Mouse (Mus musculus): ENCODE results near the gene Cfap61. TPM values are rescaled to one million over a fixed set of nuclear protein-coding genes. Genes with fewer than 3 reads are reported as not detected.
A peak's percentile ranks its signal among the peaks of the same experiment; 100 is the strongest.

Cfap61 gene
- polyA plus RNA-seq, 1 experiment, result not detected

GRCm38 (mm10) chr2:146048221-146048829 is 113.7 kb downstream of the Cfap61 start:
- no peaks in the 10 kb centered on the region for H3K36me3 ChIP-seq (replicated peaks; ENCODE audit: low read length)
- no peak for TF ChIP-seq FLI1 (IDR thresholded peaks at IDR 0.05; ENCODE audit: low read length)
- TF ChIP-seq GATA1 (IDR thresholded peaks at IDR 0.05; ENCODE audit: borderline replicate concordance, low read length), result no peak
- H3K4me3 ChIP-seq (replicated peaks), result no peak overlapping the region
- H3K9me3 ChIP-seq, result no peaks in the 10 kb centered on the region
- H3K27me3 ChIP-seq (replicated peaks), result peaks cover 14% of the 10 kb centered on the region
- H3K4me1 ChIP-seq, result peaks cover 15% of the 10 kb centered on the region; the same call in 1 of the 2 replicates

DNA sequence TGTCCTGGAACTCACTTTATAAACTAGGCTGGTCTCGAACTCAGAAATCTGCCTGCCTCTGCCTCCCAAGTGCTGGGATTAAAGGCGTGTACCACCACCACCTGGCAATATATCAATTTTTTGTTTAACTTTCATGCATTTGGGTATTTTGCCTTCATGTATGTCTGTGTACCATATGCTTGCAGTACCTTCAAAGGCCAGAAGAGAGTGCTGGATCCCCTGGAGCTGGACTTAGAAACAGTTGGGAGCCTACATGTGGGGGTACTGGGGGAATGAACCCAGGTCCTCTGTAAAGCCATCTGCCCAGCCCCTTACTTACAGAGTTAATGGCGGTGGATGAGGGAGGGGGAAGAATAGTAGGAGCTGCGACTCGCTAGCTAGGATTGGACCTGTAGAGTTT is 114.8 kb downstream of the Cfap61 start:
- Histone ChIP-seq H3K4me3 (replicated peaks) (no peak overlapping the region), H3K36me3 (replicated peaks; ENCODE audit: low read length) (no peaks in the 10 kb centered on the region), H3K9me3 (no peaks in the 10 kb centered on the region), H3K4me1 (peaks cover 15% of the 10 kb centered on the region; the same call in 1 of the 2 replicates), H3K27me3 (replicated peaks) (peaks cover 16% of the 10 kb centered on the region)
- no peak for TF ChIP-seq GATA1 (IDR thresholded peaks at IDR 0.05; ENCODE audit: borderline replicate concordance, low read length)
- no peak for TF ChIP-seq FLI1 (IDR thresholded peaks at IDR 0.05; ENCODE audit: low read length)

DNA sequence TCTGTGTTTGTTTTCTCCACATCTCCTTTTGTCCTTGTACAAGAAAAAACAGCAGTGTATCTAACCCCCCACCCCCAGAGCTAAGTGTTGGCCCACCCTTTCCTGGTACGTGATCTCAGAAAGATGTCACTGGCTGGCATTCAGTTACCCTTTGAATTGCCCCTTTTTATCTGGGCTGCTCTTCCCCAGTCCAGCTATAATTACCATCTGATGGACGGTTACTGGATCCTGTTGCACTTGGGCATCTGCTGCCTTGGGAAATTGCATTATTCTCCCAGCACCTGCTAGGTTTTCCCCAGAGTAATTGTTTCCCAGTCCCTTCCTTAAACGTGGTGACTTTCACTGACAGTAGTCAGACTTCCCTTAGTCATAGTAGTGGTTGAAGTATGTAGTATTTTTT is 115.5 kb downstream of the Cfap61 start:
- Histone ChIP-seq H3K36me3 (replicated peaks; ENCODE audit: low read length) (no peaks in the 10 kb centered on the region), H3K9me3 (no peaks in the 10 kb centered on the region), H3K4me3 (replicated peaks) (no peak overlapping the region), H3K4me1 (peaks cover 15% of the 10 kb centered on the region; the same call in 1 of the 2 replicates), H3K27me3 (replicated peaks) (peaks cover 16% of the 10 kb centered on the region)
- TF ChIP-seq FLI1 (IDR thresholded peaks at IDR 0.05; ENCODE audit: low read length) (no peak), GATA1 (IDR thresholded peaks at IDR 0.05; ENCODE audit: borderline replicate concordance, low read length) (no peak)

- no peaks in the 10 kb centered on the region for H3K9me3 ChIP-seq
- no peak overlapping the region for H3K4me3 ChIP-seq (replicated peaks)
- no peaks in the 10 kb centered on the region for H3K36me3 ChIP-seq (replicated peaks; ENCODE audit: low read length)
- H3K4me1 ChIP-seq, result peaks cover 11% of the 10 kb centered on the region; the same call in 1 of the 2 replicates
- TF ChIP-seq GATA1 (IDR thresholded peaks at IDR 0.05; ENCODE audit: borderline replicate concordance, low read length) (no peak), FLI1 (IDR thresholded peaks at IDR 0.05; ENCODE audit: low read length) (no peak)
- H3K27me3 ChIP-seq (replicated peaks), result peaks cover 12% of the 10 kb centered on the region
Measured at GRCm38 (mm10) chr2:146051334-146051733, 116.8 kb downstream of the Cfap61 start.

DNA sequence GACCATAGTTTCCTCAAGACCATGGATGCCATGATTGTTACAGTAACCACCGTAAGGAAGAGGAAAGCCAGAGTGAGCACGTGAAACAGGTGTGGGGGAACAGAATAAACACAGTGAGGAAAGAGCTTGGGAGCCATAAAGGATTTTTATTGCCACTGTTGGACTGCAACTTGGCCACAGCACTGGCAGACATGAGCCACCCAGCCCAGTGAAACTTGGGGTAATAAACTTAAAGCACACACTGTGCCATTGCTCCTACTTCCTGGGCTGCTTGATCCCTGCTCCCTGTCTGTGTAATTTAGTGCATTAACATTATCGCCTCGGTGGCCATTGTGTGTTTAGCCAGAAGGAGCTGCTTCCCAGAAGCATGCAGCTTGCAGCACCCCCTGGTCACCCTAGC is 122.5 kb downstream of the Cfap61 start:
- Histone ChIP-seq H3K36me3 (replicated peaks; ENCODE audit: low read length) (no peaks in the 10 kb centered on the region), H3K4me3 (replicated peaks) (no peak overlapping the region), H3K4me1 (peaks cover 9% of the 10 kb centered on the region), H3K27me3 (replicated peaks) (peaks cover 2% of the 10 kb centered on the region), H3K9me3 (no peaks in the 10 kb centered on the region)
- no peak for TF ChIP-seq FLI1 (IDR thresholded peaks at IDR 0.05; ENCODE audit: low read length)
- no peak for TF ChIP-seq GATA1 (IDR thresholded peaks at IDR 0.05; ENCODE audit: borderline replicate concordance, low read length)

DNA sequence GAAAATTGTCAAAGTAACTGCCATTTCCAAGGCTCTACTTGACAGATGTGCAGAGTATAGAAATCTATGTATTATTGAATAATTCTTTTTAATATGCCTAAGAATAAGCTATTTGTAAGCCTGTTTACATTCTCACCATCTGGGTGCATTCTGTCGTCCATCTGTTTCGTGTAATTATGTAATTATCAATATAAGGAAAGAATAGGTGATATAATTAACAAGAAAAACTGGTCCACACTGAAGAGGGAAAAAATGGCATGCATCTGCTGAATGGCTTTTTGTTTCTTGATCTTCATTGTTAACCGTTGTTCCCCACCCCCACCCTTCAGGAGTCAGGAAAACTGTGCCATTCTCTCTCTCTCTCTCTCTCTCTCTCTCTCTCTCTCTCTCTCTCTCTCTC is 124.2 kb downstream of the Cfap61 start:
- TF ChIP-seq FLI1 (IDR thresholded peaks at IDR 0.05; ENCODE audit: low read length) (no peak), GATA1 (IDR thresholded peaks at IDR 0.05; ENCODE audit: borderline replicate concordance, low read length) (no peak)
- peaks cover 25% of the 10 kb centered on the region for H3K4me1 ChIP-seq

DNA sequence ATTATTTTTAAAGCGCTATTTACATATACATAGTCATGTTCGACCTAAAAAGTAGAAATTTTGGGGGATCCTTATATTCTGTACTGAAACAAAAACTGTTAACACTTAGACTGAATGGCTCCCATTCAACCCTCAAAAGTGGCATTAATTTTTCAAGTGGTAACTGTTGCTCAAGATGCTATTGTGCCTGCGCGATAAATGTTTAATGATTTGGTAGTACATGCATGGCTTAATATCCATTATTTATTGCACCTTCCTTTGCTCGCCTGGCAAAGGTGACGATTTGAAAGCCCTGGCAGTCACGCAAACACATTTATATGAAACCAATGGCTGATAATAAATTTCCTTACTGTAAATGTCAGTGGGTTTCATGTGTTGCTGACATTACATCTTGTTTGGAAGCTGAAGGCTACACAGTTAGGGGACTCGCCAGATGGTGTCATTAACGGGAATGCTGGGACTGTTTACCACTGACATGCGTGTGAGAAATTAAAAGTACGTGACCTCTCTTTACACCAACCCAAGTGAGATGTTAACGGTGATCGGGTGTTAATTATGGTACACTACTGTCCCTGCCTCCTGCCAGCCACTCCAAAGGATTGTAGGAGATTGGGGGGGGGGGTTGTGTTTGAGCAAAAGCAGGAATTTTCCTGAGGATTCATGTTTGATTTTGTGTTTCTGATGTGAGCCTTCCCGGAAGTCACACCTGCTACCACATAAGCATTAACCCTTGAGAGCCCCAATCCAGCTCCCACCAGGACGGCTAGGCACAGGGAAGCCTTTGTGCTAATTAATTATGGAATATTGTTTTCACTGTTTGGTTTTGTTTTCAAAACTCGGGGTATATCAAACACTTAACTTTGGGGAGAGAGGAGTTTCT is 127.1 kb downstream of the Cfap61 start:
- Histone ChIP-seq H3K27me3 (replicated peaks) (peaks cover 3% of the 10 kb centered on the region), H3K4me3 (replicated peaks) (peak overlapping the region; percentile 84), H3K9me3 (no peaks in the 10 kb centered on the region), H3K36me3 (replicated peaks; ENCODE audit: low read length) (no peaks in the 10 kb centered on the region), H3K4me1 (peaks cover 25% of the 10 kb centered on the region)
- TF ChIP-seq GATA1 (IDR thresholded peaks at IDR 0.05; ENCODE audit: borderline replicate concordance, low read length), result no peak
- no peak for TF ChIP-seq FLI1 (IDR thresholded peaks at IDR 0.05; ENCODE audit: low read length)

More for the DNA sequence above, 124.2 kb downstream of the Cfap61 start:
- H3K27me3 ChIP-seq (replicated peaks), result no peaks in the 10 kb centered on the region
- no peaks in the 10 kb centered on the region for H3K9me3 ChIP-seq
- no peaks in the 10 kb centered on the region for H3K36me3 ChIP-seq (replicated peaks; ENCODE audit: low read length)
- H3K4me3 ChIP-seq (replicated peaks), result no peak overlapping the region

DNA sequence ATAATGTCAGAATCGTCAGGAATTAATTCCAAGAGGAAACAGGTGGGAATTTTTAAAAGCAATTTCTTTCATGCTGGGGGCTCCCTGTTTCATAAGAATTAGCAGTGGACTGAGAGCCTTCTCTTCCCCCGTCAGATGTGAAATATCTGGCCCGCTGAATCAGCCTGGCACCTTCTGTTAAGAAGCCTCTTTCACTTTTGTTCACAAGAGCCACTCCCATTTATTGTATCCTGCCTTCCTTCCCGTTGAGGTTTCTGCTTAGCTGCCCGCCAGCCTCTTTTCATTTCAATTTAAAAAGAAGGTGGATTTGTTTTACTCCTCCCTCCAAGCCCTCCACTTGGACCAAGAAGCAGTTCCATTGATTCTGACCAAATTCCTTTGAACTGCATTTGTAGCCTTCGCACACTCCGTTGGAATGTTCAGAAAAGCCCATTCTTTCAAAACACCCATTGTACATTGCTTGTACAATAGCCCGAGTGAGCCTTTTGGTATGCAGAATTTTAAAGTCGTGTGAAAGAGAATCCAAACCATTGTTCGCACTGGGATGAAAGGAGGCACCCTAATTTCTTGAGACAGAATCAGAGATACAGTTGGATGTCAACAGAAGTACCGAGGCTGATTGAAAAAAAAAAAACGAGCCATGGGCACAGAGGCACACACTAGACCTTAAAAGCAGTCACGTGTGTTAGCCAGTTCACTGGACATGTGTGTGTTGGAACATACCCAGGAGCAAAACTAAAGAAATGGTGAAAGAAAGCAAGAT is 127.9 kb downstream of the Cfap61 start:
- TF ChIP-seq GATA1 (IDR thresholded peaks at IDR 0.05; ENCODE audit: borderline replicate concordance, low read length) (no peak), FLI1 (IDR thresholded peaks at IDR 0.05; ENCODE audit: low read length) (no peak)
- H3K4me1 ChIP-seq, result peaks cover 26% of the 10 kb centered on the region
- H3K4me3 ChIP-seq (replicated peaks), result peak overlapping the region; percentile 84
- H3K27me3 ChIP-seq (replicated peaks), result peaks cover 4% of the 10 kb centered on the region
- no peaks in the 10 kb centered on the region for H3K36me3 ChIP-seq (replicated peaks; ENCODE audit: low read length)
- no peaks in the 10 kb centered on the region for H3K9me3 ChIP-seq
